Mouse (Mus musculus) hindbrain, embryonic 15.5 days (tissue): ENCODE data around the gene Tmem231. TPM values are rescaled to one million over a fixed set of nuclear protein-coding genes. Genes with fewer than 3 reads are reported as not detected.

Source experiments
- ATAC-seq: fragments of 200-750 bp; cut with Nextera tagmentation; 2 replicates; pipeline ENCODE4 v1.8.0; 2017; ENCODE audit warnings: low read depth, moderate number of reproducible peaks, moderate TSS enrichment; ENCODE audit not compliant: low FRiP score
- H3K27ac ChIP-seq: fragments of 300-500 bp; sonication (generic); replicated peaks from 2 replicates; pipeline ENCODE4 v1.5.1; 2015; ENCODE audit warnings: mild to moderate bottlenecking, inconsistent platforms
- H3K27me3 ChIP-seq: fragments of 300-500 bp; sonication (generic); 2 replicates; pipeline ENCODE4 v1.6.1; 2015; ENCODE audit warnings: control low read depth, inconsistent platforms
- H3K36me3 ChIP-seq: fragments of 300-500 bp; sonication (generic); 2 replicates; pipeline ENCODE4 v1.6.1; 2015; ENCODE audit warnings: control low read depth, inconsistent platforms
- H3K4me1 ChIP-seq: fragments of 300-500 bp; sonication (generic); replicated peaks from 2 replicates; pipeline ENCODE4 v1.6.1; 2015; ENCODE audit warnings: control low read depth, inconsistent platforms
- H3K4me2 ChIP-seq: fragments of 300-500 bp; sonication (generic); 2 replicates; pipeline ENCODE4 v1.6.1; 2015; ENCODE audit warnings: moderate library complexity, mild to moderate bottlenecking, inconsistent platforms
- H3K4me3 ChIP-seq: fragments of 300-500 bp; sonication (generic); 2 replicates; pipeline ENCODE4 v1.5.1; 2015; ENCODE audit warnings: mild to moderate bottlenecking, inconsistent platforms
- H3K9ac ChIP-seq: fragments of 300-500 bp; sonication (generic); 2 replicates; pipeline ENCODE4 v1.6.1; 2015; ENCODE audit warnings: inconsistent platforms
- H3K9me3 ChIP-seq: fragments of 300-500 bp; sonication (generic); 2 replicates; pipeline ENCODE4 v1.6.1; 2016; ENCODE audit warnings: control low read depth, inconsistent platforms
- WGBS: fragments of 180-500 bp; shearing (Covaris S2); methylation state at CpG from one replicate; pipeline ENCODE4 v1.1.7; 2015; 5-methylcytosine and 5-hydroxymethylcytosine counted together
- polyA plus RNA-seq: library from polyadenylated mRNA; unstranded; fragments of >200 nt; fragmentation: Nextera tagmentation; extraction: Ambion mirVana; gene quantifications from 2 replicates; pipeline ENCODE4 v1.2.1, GENCODE M21; 2015

Gene Tmem231
- polyA plus RNA-seq, 1 experiment from 2014 or later, result 18.9 TPM

GRCm38 (mm10) chr8:111891983-111892382, 41.7 kb downstream of the Tmem231 start:
- no peak overlapping the region for H3K9ac ChIP-seq
- H3K4me1 ChIP-seq, result peaks cover 11% of the 10 kb centered on the region
- 41% methylated on average over 8 of the region's 8 CpGs for WGBS
- no peak overlapping the region for H3K4me3 ChIP-seq
- ATAC-seq, result no peak
- H3K4me2 ChIP-seq, result no peak overlapping the region
- peaks cover 49% of the 10 kb centered on the region for H3K27me3 ChIP-seq
- no peaks in the 10 kb centered on the region for H3K36me3 ChIP-seq
- H3K9me3 ChIP-seq, result no peaks in the 10 kb centered on the region
- H3K27ac ChIP-seq, result no peak overlapping the region

- peaks cover 11% of the 10 kb centered on the region for H3K4me1 ChIP-seq
- H3K4me3 ChIP-seq, result no peak overlapping the region
- H3K4me2 ChIP-seq, result peak overlapping the region; percentile 72
- H3K27me3 ChIP-seq, result peaks cover 49% of the 10 kb centered on the region
- H3K9me3 ChIP-seq, result no peaks in the 10 kb centered on the region
- no peak overlapping the region for H3K9ac ChIP-seq
- no peak for ATAC-seq
- WGBS, result 59% methylated on average over 6 of the region's 6 CpGs
- no peaks in the 10 kb centered on the region for H3K36me3 ChIP-seq
- H3K27ac ChIP-seq, result no peak overlapping the region
These were observed 42.8 kb downstream of the Tmem231 start for GRCm38 (mm10) chr8:111890911-111891303.

DNA sequence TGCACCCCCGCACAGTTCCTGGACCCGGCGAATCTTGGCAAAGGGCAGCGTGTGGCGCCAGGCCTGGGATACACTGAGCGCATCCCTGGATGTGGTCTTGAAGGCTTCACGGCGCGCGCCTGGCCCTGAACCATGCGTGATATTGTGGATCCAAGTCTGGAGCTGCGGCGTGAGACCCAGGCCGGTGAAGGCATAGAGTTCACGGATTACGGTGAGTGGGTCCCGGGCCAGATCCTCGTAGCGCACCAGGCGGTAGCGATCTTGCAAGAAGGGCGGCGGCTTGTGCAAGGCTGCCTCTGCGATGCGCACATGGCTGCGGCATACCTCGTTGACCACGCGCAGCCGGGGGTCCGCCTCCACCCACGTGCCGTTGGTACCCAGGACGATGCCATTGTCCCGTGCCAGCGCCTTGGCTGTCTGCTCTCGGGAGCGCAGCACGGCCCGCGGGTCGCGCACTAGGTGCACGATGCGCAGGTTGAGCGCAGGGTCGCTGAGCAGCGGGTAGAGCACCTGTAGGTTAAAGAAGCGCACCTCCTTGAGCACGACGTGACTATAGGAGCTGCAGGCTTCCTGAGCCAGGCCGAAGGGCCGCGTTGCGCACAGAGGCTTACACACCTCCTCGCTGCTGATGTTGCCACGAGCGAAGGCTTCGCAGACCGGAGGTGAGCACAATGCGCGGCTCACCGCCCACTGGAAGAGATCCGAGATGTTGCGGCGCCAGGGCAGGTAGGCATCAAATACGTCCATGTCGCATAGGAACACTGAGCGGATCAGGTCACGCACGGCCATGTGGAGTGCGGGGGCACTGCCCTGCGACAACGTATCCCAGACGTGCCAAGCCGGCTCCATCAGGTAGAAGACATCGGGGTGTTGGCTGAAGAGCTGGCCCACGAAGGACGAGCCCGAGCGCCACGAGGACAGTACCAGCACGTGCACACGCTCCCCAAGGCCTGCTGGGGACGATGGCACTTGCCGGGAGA, 43.5 kb downstream of the Tmem231 start:
- peak overlapping the region; percentile 72 for H3K4me2 ChIP-seq
- no peaks in the 10 kb centered on the region for H3K9me3 ChIP-seq
- 11% methylated on average over 86 of the region's 86 CpGs for WGBS
- no peaks in the 10 kb centered on the region for H3K36me3 ChIP-seq
- H3K4me1 ChIP-seq, result peaks cover 11% of the 10 kb centered on the region
- H3K9ac ChIP-seq, result peak overlapping the region; percentile 20; the same call in 1 of the 2 replicates
- peaks cover 49% of the 10 kb centered on the region for H3K27me3 ChIP-seq
- H3K4me3 ChIP-seq, result peak overlapping the region; percentile 38
- ATAC-seq, result peak; percentile 42
- H3K27ac ChIP-seq, result no peak overlapping the region

DNA sequence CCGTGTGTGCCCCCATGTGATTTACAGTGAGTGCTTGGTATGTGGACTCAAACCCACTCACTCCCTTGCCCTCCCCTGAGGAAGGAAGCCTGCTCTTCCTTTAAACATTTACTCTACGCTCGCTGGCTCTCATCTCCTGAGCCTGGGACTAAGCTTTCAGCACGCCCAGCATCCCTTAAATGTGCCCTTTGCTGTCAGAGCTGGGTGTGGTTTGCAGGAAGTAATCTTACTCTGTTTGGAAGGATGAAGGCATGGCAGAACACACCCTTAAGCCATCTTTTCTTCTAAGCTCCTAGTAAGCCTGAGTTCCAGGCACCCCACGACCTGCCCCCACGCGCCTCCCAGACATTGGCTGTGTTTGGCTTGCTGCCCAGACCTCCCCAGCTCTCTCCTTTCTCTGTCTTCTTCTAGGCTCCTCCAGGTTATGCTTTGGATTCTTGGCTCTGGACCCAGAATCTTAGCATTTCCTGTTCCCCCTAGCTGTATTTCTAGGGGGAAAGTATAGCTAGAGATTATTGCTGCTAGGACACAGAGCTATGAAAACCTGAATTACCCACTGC, 45.5 kb downstream of the Tmem231 start:
- Histone ChIP-seq H3K4me2 (no peak overlapping the region), H3K9me3 (no peaks in the 10 kb centered on the region), H3K4me1 (peaks cover 11% of the 10 kb centered on the region), H3K4me3 (no peak overlapping the region), H3K27ac (no peak overlapping the region), H3K36me3 (no peaks in the 10 kb centered on the region), H3K27me3 (peaks cover 49% of the 10 kb centered on the region), H3K9ac (no peak overlapping the region)
- WGBS, result 56% methylated on average over 7 of the region's 7 CpGs
- no peak for ATAC-seq

DNA sequence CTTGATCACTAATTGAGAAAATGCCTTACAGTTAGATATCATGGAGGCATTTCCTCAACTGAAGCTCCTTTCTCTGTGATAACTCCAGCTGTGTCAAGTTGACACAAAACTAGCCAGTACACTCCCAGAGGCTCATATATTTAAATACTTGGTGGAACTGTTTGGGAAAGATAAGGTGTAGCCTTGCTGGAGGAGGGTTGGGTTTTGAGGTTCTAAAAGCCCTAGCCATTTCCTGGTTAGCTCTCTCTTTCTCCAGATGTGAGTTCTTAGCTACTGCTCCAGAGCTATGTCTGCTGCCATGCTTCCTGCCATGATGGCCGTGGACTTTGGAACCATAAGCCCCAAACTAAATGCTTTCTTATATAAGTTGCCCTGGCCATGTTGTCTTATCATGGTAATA, 46.2 kb downstream of the Tmem231 start:
- Histone ChIP-seq H3K9ac (no peak overlapping the region), H3K4me1 (peaks cover 11% of the 10 kb centered on the region), H3K27me3 (peaks cover 46% of the 10 kb centered on the region), H3K27ac (no peak overlapping the region), H3K36me3 (no peaks in the 10 kb centered on the region), H3K4me3 (no peak overlapping the region), H3K4me2 (no peak overlapping the region), H3K9me3 (no peaks in the 10 kb centered on the region)
- 88% methylated on average over 1 of the region's 1 CpGs for WGBS
- no peak for ATAC-seq

GRCm38 (mm10) chr8:111883615-111884014, 50.1 kb downstream of the Tmem231 start:
- 90% methylated on average over 4 of the region's 4 CpGs for WGBS
- no peak for ATAC-seq
- no peak overlapping the region for H3K27ac ChIP-seq

GRCm38 (mm10) chr8:111881591-111881990, 52.1 kb downstream of the Tmem231 start:
- ATAC-seq, result no peak
- H3K36me3 ChIP-seq, result no peaks in the 10 kb centered on the region
- no peak overlapping the region for H3K9ac ChIP-seq
- no peak overlapping the region for H3K4me3 ChIP-seq
- 8% methylated on average over 2 of the region's 2 CpGs for WGBS
- no peaks in the 10 kb centered on the region for H3K27me3 ChIP-seq
- no peaks in the 10 kb centered on the region for H3K9me3 ChIP-seq
- no peaks in the 10 kb centered on the region for H3K4me1 ChIP-seq
- H3K4me2 ChIP-seq, result no peak overlapping the region
- H3K27ac ChIP-seq, result no peak overlapping the region

More at GRCm38 (mm10) chr8:111883615-111884014, 50.1 kb downstream of the Tmem231 start:
- Histone ChIP-seq H3K4me3 (no peak overlapping the region), H3K9ac (no peak overlapping the region), H3K36me3 (no peaks in the 10 kb centered on the region), H3K27me3 (peaks cover 10% of the 10 kb centered on the region; the same call in 1 of the 2 replicates), H3K9me3 (no peaks in the 10 kb centered on the region), H3K4me1 (no peaks in the 10 kb centered on the region), H3K4me2 (no peak overlapping the region)

- WGBS, result 62% methylated on average over 9 of the region's 9 CpGs
- ATAC-seq, result no peak
These were observed 56.0 kb downstream of the Tmem231 start for GRCm38 (mm10) chr8:111877711-111878110.

DNA sequence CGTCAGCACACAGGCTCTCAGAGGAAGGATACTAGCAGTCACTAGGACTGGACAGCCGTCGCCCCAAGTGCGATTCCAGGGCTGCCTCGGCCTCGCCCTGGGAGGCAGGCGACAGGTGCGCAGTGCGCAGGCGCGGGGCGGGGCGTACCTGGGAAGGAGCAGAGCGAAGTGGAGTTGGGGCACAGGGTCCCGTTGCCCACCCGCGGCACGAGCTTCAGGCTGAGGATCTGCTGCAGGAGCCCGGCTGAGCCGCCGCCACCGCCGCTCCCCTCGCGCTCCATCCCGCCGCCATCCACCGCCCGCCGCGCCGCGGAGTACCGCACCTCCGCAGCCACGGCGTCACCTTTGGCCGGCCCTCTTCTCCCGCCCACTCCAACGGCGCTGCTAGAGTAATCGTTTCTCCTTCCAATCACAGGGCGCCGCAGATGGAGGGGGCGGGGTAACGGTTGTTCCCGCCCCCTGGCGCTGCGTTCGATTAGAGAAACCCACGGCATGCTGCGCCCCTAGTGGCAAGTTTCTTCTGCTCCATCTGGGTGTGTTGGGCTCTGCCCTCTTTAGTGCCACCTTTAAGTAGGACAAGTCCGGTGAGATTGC, 57.2 kb downstream of the Tmem231 start, which contains the start of gene Tmem170:
Gene Tmem170, minus strand, starts transcription at position 396 of the 594 bp plus-strand sequence.
- Histone ChIP-seq H3K4me3 (peak within 1 kb of the TSS; percentile 82), H3K9me3 (no peaks in the 10 kb centered on the region), H3K36me3 (no peaks in the 10 kb centered on the region), H3K27me3 (no peaks in the 10 kb centered on the region), H3K27ac (peak within 1 kb of the TSS; percentile 88), H3K4me2 (peak within 1 kb of the TSS; percentile 62), H3K9ac (peak within 1 kb of the TSS; percentile 64), H3K4me1 (peaks cover 8% of the 10 kb centered on the region)
- ATAC-seq, result peak; percentile 99
- WGBS, result under 1% methylated on average over 31 of the region's 53 CpGs

More at GRCm38 (mm10) chr8:111877711-111878110, 56.0 kb downstream of the Tmem231 start:
- Histone ChIP-seq H3K4me2 (no peak overlapping the region), H3K27ac (no peak overlapping the region), H3K9ac (no peak overlapping the region), H3K9me3 (no peaks in the 10 kb centered on the region), H3K4me1 (peaks cover 8% of the 10 kb centered on the region), H3K36me3 (no peaks in the 10 kb centered on the region), H3K27me3 (no peaks in the 10 kb centered on the region), H3K4me3 (no peak overlapping the region)

DNA sequence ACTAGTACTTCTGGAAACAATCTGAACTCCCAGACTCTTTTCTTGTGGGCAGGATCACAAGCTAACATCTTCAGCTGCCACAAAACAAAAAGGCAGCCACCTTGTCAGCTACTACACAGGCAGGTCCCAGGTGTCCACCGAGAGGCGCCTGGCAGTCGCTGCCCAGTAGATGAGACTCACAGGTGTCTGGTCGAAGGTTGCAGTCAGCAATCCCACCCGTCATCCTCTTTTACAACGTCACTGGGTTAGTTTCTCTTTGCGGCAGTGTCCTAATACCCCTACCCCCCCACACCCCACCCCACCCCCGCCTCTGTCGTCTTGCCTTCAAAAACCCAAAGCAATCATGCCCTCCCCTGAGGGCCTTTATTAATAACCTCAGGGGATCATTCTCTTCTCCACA, 57.9 kb downstream of the Tmem231 start:
- Histone ChIP-seq H3K9ac (peak overlapping the region; percentile 64), H3K9me3 (no peaks in the 10 kb centered on the region), H3K4me2 (peak overlapping the region; percentile 62), H3K36me3 (no peaks in the 10 kb centered on the region), H3K4me3 (peak overlapping the region; percentile 82), H3K4me1 (peaks cover 8% of the 10 kb centered on the region), H3K27ac (no peak overlapping the region), H3K27me3 (no peaks in the 10 kb centered on the region)
- no peak for ATAC-seq
- 32% methylated on average over 9 of the region's 9 CpGs for WGBS

GRCm38 (mm10) chr8:111871278-111871677, 62.4 kb downstream of the Tmem231 start:
- peaks cover 8% of the 10 kb centered on the region for H3K4me1 ChIP-seq
- H3K27ac ChIP-seq, result no peak overlapping the region
- H3K36me3 ChIP-seq, result no peaks in the 10 kb centered on the region
- over 99% methylated on average over 3 of the region's 3 CpGs for WGBS
- no peak overlapping the region for H3K9ac ChIP-seq
- ATAC-seq, result no peak
- H3K4me2 ChIP-seq, result no peak overlapping the region
- no peak overlapping the region for H3K4me3 ChIP-seq
- no peaks in the 10 kb centered on the region for H3K27me3 ChIP-seq
- H3K9me3 ChIP-seq, result no peaks in the 10 kb centered on the region

GRCm38 (mm10) chr8:111870379-111870778, 63.3 kb downstream of the Tmem231 start:
- no peaks in the 10 kb centered on the region for H3K27me3 ChIP-seq
- peaks cover 7% of the 10 kb centered on the region; the same call in 1 of the 2 replicates for H3K36me3 ChIP-seq
- WGBS, result 89% methylated on average over 3 of the region's 3 CpGs
- no peak overlapping the region for H3K9ac ChIP-seq
- no peak overlapping the region for H3K4me2 ChIP-seq
- H3K27ac ChIP-seq, result no peak overlapping the region
- no peak for ATAC-seq
- H3K4me3 ChIP-seq, result no peak overlapping the region
- H3K9me3 ChIP-seq, result no peaks in the 10 kb centered on the region
- peaks cover 2% of the 10 kb centered on the region; the same call in 1 of the 2 replicates for H3K4me1 ChIP-seq
